Mouse (Mus musculus) heart, embryonic 16.5 days (tissue): ENCODE measurements around the gene Selenoo. TPM values are rescaled to one million over a fixed set of nuclear protein-coding genes. Genes with fewer than 3 reads are reported as not detected.

Source experiments
- ATAC-seq: fragments of 200-750 bp; cut with Nextera tagmentation; replicated peaks from 2 replicates; pipeline ENCODE4 v1.8.0; 2017; ENCODE audit warnings: moderate number of reproducible peaks; ENCODE audit not compliant: insufficient read depth, low FRiP score; ENCODE audit errors: extremely low read depth
- H3K27ac ChIP-seq: fragments of 300-500 bp; sonication (generic); 2 replicates; pipeline ENCODE4 v1.5.1; 2014; ENCODE audit warnings: mild to moderate bottlenecking, low read length, control low read depth, moderate library complexity
- H3K27me3 ChIP-seq: fragments of 300-500 bp; sonication (generic); 2 replicates; pipeline ENCODE4 v1.6.1; 2014; ENCODE audit warnings: low read length, mixed read lengths; ENCODE audit not compliant: control insufficient read depth, insufficient read depth
- H3K36me3 ChIP-seq: fragments of 300-500 bp; sonication (generic); 2 replicates; pipeline ENCODE4 v1.6.1; 2014; ENCODE audit not compliant: control insufficient read depth, insufficient read depth
- H3K4me1 ChIP-seq: fragments of 300-500 bp; sonication (generic); 2 replicates; pipeline ENCODE4 v1.6.1; 2014; ENCODE audit warnings: low read length, mixed read lengths; ENCODE audit not compliant: control insufficient read depth, insufficient read depth
- H3K4me2 ChIP-seq: fragments of 300-500 bp; sonication (generic); 2 replicates; pipeline ENCODE4 v1.6.1; 2014; ENCODE audit warnings: low read depth, mild to moderate bottlenecking, control low read depth, low read length
- H3K4me3 ChIP-seq: fragments of 300-500 bp; sonication (generic); 2 replicates; pipeline ENCODE4 v1.5.1; 2014; ENCODE audit warnings: mild to moderate bottlenecking, control low read depth, low read length
- H3K9ac ChIP-seq: fragments of 300-500 bp; sonication (generic); 2 replicates; pipeline ENCODE4 v1.6.1; 2014; ENCODE audit warnings: low read length, control low read depth
- H3K9me3 ChIP-seq: fragments of 300-500 bp; sonication (generic); replicated peaks from 2 replicates; pipeline ENCODE4 v1.6.1; 2016; ENCODE audit warnings: low read length; ENCODE audit not compliant: control insufficient read depth
- WGBS: fragments of 180-500 bp; shearing (Covaris S2); extraction: QIAGEN DNeasy Blood & Tissue Kit; methylation state at CpG from one replicate; pipeline ENCODE4 v1.1.7; 2014; 5-methylcytosine and 5-hydroxymethylcytosine counted together
- polyA plus RNA-seq: library from polyadenylated mRNA; unstranded; fragments of >200 nt; fragmentation: Nextera tagmentation; extraction: Ambion mirVana; gene quantifications from 2 replicates; pipeline ENCODE4 v1.2.1, GENCODE M21; 2015

Gene Selenoo
- polyA plus RNA-seq, 1 experiment from 2014 or later = 11.0 TPM

DNA sequence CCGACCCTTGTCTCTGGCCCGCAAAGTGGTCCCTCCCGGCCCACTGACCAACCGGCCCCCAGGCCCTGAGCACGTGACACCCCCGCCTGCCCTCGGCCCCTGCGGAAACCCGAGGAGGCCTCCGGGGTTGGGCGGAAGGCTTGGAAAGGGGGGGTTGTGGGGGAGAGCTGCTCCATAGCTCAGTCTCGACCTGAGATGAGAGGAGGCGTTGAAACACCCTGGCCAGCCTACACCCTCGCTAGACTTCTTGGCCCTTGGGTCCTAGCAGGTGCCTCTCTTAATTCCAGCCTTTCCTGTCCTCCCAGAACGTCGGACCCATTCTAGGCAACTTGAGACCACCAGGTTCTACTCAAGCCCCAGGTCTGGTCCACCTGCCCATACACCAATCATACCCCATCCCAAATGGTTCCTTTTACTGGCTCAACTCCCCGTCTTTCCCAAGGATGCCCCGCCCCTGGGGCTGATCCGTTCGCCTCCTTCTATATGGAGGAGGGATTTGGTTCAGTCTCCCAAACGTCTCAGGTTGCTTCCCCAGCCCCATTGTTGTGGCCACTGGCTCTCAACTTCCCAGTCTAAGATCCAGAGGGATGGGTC, 51.9 kb downstream of the Selenoo start, which contains the start of gene Mapk12:
TSS of gene Mapk12 (minus strand) at position 45 of the 594 bp plus-strand sequence.
- Histone ChIP-seq H3K27ac (no peak within 1 kb of the TSS), H3K27me3 (peaks cover 41% of the 10 kb centered on the region), H3K9ac (peak within 1 kb of the TSS; percentile 76), H3K4me1 (peaks cover 18% of the 10 kb centered on the region), H3K4me2 (peak within 1 kb of the TSS; percentile 97), H3K36me3 (no peaks in the 10 kb centered on the region), H3K9me3 (no peaks in the 10 kb centered on the region), H3K4me3 (peak within 1 kb of the TSS; percentile 67)
- WGBS = under 1% methylated on average over 21 of the region's 21 CpGs
- peak; percentile 53; the same call in 1 of the 2 replicates for ATAC-seq

DNA sequence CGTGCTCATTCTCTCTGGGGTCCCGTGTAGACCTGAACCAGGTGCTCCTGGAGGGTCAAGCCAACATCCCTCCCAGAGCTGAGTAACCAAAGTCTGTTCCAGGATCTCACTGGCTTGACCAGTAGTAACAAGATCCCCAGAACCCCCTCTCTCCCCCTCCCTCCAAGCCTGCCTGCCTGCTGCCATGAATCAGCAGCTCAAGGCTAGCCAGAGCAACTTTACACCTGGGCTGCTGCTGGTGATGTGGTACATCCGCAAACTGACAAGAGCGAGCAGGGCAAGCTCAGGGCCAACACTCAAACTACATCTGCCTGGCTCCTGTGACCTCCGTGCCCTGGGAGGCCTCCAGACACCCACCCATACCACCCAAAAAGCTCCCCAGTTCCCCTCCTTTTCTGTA, 52.6 kb downstream of the Selenoo start:
- H3K9ac ChIP-seq = no peak overlapping the region

DNA sequence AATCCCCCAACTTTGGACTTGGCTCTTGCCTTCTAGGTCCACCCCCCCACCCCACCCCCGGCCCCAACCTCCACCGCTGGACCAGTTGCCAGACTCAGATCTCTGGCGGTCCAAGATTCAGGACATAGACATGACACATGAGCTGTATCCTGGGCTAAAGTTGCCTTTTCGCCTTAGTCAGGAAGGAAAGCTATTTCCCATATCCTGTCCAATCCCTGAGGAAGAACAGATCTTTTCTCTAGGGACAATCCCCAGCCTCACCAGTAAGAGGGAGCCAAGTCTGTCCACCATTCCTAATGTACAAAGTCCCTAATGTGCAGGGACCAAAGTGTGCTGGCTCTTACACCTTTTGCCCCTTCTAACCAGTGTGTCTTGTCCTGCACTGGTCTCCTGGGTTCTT, 53.0 kb downstream of the Selenoo start:
- no peak for ATAC-seq
- Histone ChIP-seq H3K27ac (no peak overlapping the region), H3K9ac (no peak overlapping the region), H3K4me2 (no peak overlapping the region), H3K4me3 (no peak overlapping the region), H3K4me1 (peaks cover 25% of the 10 kb centered on the region), H3K27me3 (peaks cover 51% of the 10 kb centered on the region), H3K36me3 (no peaks in the 10 kb centered on the region), H3K9me3 (no peaks in the 10 kb centered on the region)
- WGBS = 56% methylated on average over 4 of the region's 4 CpGs

More for the DNA sequence above, 52.6 kb downstream of the Selenoo start:
- peaks cover 48% of the 10 kb centered on the region for H3K27me3 ChIP-seq
- no peaks in the 10 kb centered on the region for H3K9me3 ChIP-seq
- no peak overlapping the region for H3K4me2 ChIP-seq
- H3K4me1 ChIP-seq = peaks cover 20% of the 10 kb centered on the region
- 27% methylated on average over 5 of the region's 5 CpGs for WGBS
- no peak overlapping the region for H3K27ac ChIP-seq
- ATAC-seq = no peak
- H3K36me3 ChIP-seq = no peaks in the 10 kb centered on the region
- no peak overlapping the region for H3K4me3 ChIP-seq

DNA sequence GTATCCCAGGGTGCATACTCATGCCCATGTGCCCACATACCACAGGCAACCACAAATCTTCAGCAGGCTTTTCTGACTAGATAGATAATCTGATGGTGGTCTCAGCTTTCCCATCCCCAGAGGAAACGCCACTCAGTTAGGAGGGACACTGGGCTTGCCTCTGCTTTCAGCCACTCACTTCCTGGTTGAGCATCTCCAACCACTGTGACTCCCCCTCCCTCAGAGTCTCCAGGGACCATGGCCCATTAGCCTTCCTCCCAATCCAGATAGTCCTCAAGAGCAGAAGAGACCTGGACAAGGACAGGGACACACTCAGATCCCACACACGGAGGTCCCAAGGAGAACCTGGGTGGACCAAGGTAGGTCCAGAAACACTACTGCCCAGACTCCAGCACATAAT, 54.2 kb downstream of the Selenoo start:
- 55% methylated on average over 2 of the region's 2 CpGs for WGBS
- H3K36me3 ChIP-seq = no peaks in the 10 kb centered on the region
- H3K27me3 ChIP-seq = peaks cover 62% of the 10 kb centered on the region

DNA sequence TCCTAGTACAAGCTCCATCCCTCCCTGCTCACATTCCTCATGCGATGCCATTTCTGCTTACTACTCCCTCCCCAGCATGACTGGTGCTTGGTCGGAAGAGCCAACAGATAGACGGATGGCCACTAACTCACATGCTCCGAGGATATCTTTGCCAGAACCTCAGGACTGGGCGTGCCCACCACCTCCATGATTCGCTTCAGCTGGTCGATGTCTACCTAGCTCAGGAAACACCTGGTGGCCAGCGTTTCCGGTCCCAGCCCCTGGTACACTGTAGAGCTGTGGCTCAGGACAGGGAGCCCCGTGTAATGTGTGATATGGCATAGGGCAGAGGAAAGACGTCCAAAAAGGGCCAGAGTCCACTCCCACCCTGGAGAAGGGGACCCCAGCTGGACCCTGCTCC, 56.1 kb downstream of the Selenoo start:
- H3K27ac ChIP-seq = no peak overlapping the region
- peaks cover 62% of the 10 kb centered on the region for H3K27me3 ChIP-seq
- H3K36me3 ChIP-seq = no peaks in the 10 kb centered on the region
- H3K4me3 ChIP-seq = no peak overlapping the region
- peaks cover 18% of the 10 kb centered on the region for H3K4me1 ChIP-seq
- H3K9me3 ChIP-seq = no peaks in the 10 kb centered on the region
- no peak overlapping the region for H3K9ac ChIP-seq
- H3K4me2 ChIP-seq = no peak overlapping the region
- 79% methylated on average over 11 of the region's 11 CpGs for WGBS
- ATAC-seq = no peak

More for the DNA sequence above, 54.2 kb downstream of the Selenoo start:
- no peak overlapping the region for H3K27ac ChIP-seq
- H3K9me3 ChIP-seq = no peaks in the 10 kb centered on the region
- no peak overlapping the region for H3K4me3 ChIP-seq
- H3K4me1 ChIP-seq = peaks cover 17% of the 10 kb centered on the region
- ATAC-seq = no peak
- H3K4me2 ChIP-seq = no peak overlapping the region
- no peak overlapping the region for H3K9ac ChIP-seq

DNA sequence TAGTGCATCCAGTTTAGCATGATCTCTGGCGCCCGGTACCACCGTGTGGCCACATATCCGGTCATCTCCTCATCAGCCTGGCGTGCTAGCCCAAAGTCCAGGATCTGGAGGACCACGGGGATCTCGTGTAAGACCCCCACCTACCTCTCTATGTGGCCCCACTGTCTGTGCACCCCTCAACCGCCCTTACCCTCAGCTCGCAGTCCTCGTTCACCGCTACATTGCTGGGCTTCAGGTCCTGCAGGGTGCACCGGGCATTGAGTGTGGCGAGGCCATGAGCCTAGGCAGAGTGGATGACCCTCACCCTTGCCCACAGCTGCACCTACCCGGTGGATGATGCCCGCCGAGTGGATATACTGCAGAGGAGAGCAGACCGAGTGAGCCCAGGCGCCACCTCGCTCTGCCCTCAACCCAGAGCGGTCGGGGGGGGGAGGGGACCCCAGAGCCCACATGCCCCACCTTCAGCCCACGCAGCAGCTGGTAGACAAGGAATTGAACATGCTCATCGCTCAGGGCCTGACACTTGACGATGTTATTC, 57.0 kb downstream of the Selenoo start:
- no peak overlapping the region for H3K4me3 ChIP-seq
- H3K9me3 ChIP-seq = no peaks in the 10 kb centered on the region
- H3K4me2 ChIP-seq = no peak overlapping the region; the same call in 1 of the 2 replicates
- no peak for ATAC-seq
- no peak overlapping the region for H3K27ac ChIP-seq
- peaks cover 64% of the 10 kb centered on the region for H3K27me3 ChIP-seq
- H3K36me3 ChIP-seq = no peaks in the 10 kb centered on the region
- no peak overlapping the region for H3K9ac ChIP-seq
- H3K4me1 ChIP-seq = peaks cover 17% of the 10 kb centered on the region
- WGBS = 69% methylated on average over 24 of the region's 24 CpGs

DNA sequence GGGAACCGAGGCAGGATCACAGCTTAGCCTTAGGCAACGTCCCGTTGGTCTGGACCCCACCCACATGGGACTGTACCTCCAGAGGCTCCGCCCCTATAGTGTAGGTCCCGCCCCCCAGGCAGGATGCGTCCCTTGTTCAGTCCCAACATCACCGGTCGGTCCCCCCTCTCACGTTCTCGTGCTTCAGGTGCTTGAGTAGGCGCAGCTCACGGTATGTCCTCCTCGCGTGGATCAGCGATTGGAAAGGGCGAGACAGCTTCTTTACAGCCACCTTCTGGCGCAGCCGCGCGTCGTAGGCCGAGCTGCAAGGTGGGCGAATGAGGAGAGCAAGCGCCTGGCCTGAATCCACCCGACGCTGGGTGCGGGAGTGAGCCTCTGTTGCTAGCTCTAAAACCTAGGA, 57.7 kb downstream of the Selenoo start:
- WGBS = under 1% methylated on average over 27 of the region's 27 CpGs
- Histone ChIP-seq H3K36me3 (no peaks in the 10 kb centered on the region), H3K9ac (no peak overlapping the region), H3K4me2 (peak overlapping the region; percentile 53), H3K9me3 (no peaks in the 10 kb centered on the region), H3K4me3 (peak overlapping the region; percentile 35), H3K27me3 (peaks cover 58% of the 10 kb centered on the region), H3K4me1 (peaks cover 12% of the 10 kb centered on the region), H3K27ac (no peak overlapping the region)
- no peak for ATAC-seq

DNA sequence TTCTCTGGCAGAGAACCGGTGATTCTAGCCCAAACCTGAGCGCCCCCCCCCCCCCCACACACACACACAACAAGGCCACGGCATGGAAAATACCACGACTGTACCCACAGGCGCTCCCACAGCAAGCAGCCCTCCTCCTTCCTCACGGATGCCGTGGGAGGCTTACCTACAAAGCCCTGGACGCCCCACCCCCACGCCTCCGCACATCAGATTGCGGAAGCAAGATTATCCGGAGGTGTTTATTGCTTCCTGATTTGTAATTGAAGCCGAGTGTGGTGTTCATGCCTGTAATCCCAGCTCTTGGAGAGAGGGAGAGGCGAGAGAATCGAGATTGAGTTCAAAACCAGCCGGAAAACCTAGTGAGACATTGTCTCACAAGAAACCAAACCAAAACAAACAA, 58.1 kb downstream of the Selenoo start:
- peaks cover 12% of the 10 kb centered on the region for H3K4me1 ChIP-seq
- no peaks in the 10 kb centered on the region for H3K9me3 ChIP-seq
- no peak overlapping the region for H3K27ac ChIP-seq
- no peak overlapping the region for H3K9ac ChIP-seq
- H3K4me2 ChIP-seq = peak overlapping the region; percentile 53
- no peaks in the 10 kb centered on the region for H3K36me3 ChIP-seq
- ATAC-seq = no peak
- peaks cover 57% of the 10 kb centered on the region for H3K27me3 ChIP-seq
- peak overlapping the region; percentile 35 for H3K4me3 ChIP-seq
- WGBS = 11% methylated on average over 16 of the region's 16 CpGs

DNA sequence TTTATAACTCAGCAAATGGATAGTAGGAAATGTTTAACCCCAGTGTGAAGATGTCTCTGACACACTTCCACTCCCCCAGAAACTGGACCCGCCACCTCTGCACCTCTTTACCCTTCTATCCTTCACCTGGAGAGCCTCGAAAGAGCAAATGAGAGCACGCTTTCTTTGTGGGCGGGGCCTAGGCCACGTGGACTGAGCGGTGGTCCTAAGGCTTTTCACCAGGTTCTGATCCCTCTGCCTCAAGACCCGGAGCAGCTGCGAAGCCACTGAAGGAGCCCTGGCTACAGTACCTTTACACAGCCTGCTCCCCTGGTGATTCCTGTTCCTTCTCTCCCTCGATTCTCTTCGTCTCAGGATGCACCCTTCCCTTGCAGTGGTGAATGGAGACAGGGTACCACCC, 58.6 kb downstream of the Selenoo start:
- Histone ChIP-seq H3K4me2 (no peak overlapping the region), H3K9me3 (no peaks in the 10 kb centered on the region), H3K27ac (no peak overlapping the region), H3K4me1 (peaks cover 12% of the 10 kb centered on the region), H3K27me3 (peaks cover 54% of the 10 kb centered on the region), H3K4me3 (no peak overlapping the region), H3K9ac (no peak overlapping the region), H3K36me3 (no peaks in the 10 kb centered on the region)
- 22% methylated on average over 10 of the region's 10 CpGs for WGBS
- no peak for ATAC-seq
